Mouse (Mus musculus) heart, adult 2 months (tissue): ENCODE measurements around the gene Fbxw7.

Experiments
- CTCF ChIP-seq: fragments of 200-600 bp; IDR thresholded peaks from 2 replicates; pipeline ENCODE4 v1.8.1; 2022; ENCODE audit warnings: antibody characterized with exemption, mild to moderate bottlenecking, moderate library complexity
- POLR2A ChIP-seq: fragments of 200-500 bp; IDR thresholded peaks from 2 replicates; pipeline ENCODE4 v1.6.1; 2011; ENCODE audit warnings: mild to moderate bottlenecking, low read depth, low read length, control low read depth; ENCODE audit not compliant: insufficient read depth

- TF ChIP-seq POLR2A = peak; percentile 71
- no peak for TF ChIP-seq CTCF
Measured at GRCm38 (mm10) chr3:84925229-84925628, 110.2 kb downstream of the Fbxw7 start.
